Mouse (Mus musculus) brain, embryonic 14.5 days (tissue): ENCODE results near the gene Stpg2.

Experiments used
- CTCF ChIP-seq: fragments of 200-500 bp; IDR thresholded peaks from 2 replicates; pipeline ENCODE4 v1.5.1; 2012; ENCODE audit warnings: inconsistent platforms, mild to moderate bottlenecking, moderate library complexity, borderline replicate concordance; ENCODE audit not compliant: insufficient read depth, insufficient read length; ENCODE audit errors: extremely low read depth
- POLR2A ChIP-seq: fragments of 200-500 bp; IDR thresholded peaks from 2 replicates; pipeline ENCODE4 v1.6.1; 2012; ENCODE audit warnings: mild to moderate bottlenecking, inconsistent platforms, borderline replicate concordance; ENCODE audit not compliant: poor library complexity, insufficient read depth, insufficient read length, severe bottlenecking; ENCODE audit errors: extremely low read depth

- TF ChIP-seq POLR2A: no peak
- no peak for TF ChIP-seq CTCF
Measured at GRCm38 (mm10) chr3:139162146-139162545, 43.3 kb upstream of the Stpg2 start.
